Mouse (Mus musculus) myocyte (in vitro differentiated cells): Measurements from ENCODE around the gene Axin1.
"Not testable (repeated sequence)": the region's sequence is repeated elsewhere in the genome, so short reads cannot be mapped to it uniquely, and the experiment has no call there.

ENCODE experiments used
- CEBPB ChIP-seq: IDR thresholded peaks from 2 replicates; pipeline ENCODE4 v1.6.1; 2011; ENCODE audit warnings: mild to moderate bottlenecking, moderate library complexity; ENCODE audit not compliant: poor library complexity, insufficient read depth, severe bottlenecking
- E2F4 ChIP-seq: IDR thresholded peaks from one replicate; pipeline ENCODE4 v1.6.1; 2011; ENCODE audit warnings: mild to moderate bottlenecking, control low read depth, moderate library complexity; ENCODE audit not compliant: insufficient read depth
- POLR2A ChIP-seq: IDR thresholded peaks from one replicate; pipeline ENCODE4 v1.6.1; 2011; ENCODE audit warnings: low read depth, mild to moderate bottlenecking, control low read depth, moderate library complexity; ENCODE audit not compliant: insufficient read length
- POLR2AphosphoS2 ChIP-seq: IDR thresholded peaks from one replicate; pipeline ENCODE4 v1.6.1; 2011; ENCODE audit warnings: low read depth, control low read depth; ENCODE audit not compliant: insufficient read length
- REST ChIP-seq: IDR thresholded peaks from one replicate; pipeline ENCODE4 v1.6.1; 2011; ENCODE audit warnings: mild to moderate bottlenecking, control low read depth, moderate library complexity; ENCODE audit not compliant: insufficient read depth, insufficient read length
- TCF12 ChIP-seq: IDR thresholded peaks from one replicate; pipeline ENCODE4 v1.6.1; 2011; ENCODE audit warnings: mild to moderate bottlenecking, control low read depth; ENCODE audit not compliant: poor library complexity, insufficient read depth, severe bottlenecking
- TCF3 ChIP-seq: IDR thresholded peaks from one replicate; pipeline ENCODE4 v1.6.1; 2011; ENCODE audit warnings: low read depth, control low read depth; ENCODE audit not compliant: insufficient read length

DNA sequence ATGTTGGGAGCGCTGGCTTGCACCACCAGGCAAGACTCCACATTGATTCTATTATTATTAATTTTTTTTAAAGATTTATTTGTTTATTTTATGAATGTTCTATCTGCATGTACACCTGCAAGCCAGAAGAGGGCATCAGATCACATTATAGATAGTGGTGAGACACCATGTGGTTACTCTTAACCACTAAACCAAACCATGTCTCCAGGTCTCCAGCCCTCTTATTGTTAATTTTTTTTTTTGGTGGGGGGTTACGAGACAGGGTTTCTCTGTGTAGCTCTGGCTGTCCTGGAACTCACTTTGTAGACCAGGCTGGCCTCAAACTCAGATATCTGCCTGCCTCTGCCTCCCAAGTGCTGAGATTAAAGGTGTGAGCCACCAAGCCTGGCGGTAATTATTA lies 39.2 kb upstream of the Axin1 start:
- TF ChIP-seq REST, POLR2A, CEBPB, TCF3, POLR2AphosphoS2, E2F4, TCF12: not testable (repeated sequence)
